Mouse (Mus musculus) liver, embryonic 18 days (tissue): ENCODE results near the gene Col4a6. TPM values are rescaled to one million over a fixed set of nuclear protein-coding genes. Genes with fewer than 3 reads are reported as not detected.

Source experiments
- polyA plus RNA-seq: library from polyadenylated mRNA; depleted of rRNA; stranded (reverse); fragments of >200 nt; gene quantifications from 2 replicates; pipeline ENCODE4 v1.2.3, GENCODE M21; 2012; rRNA removed

Col4a6 gene
- 0.08 and 0.10 TPM in 2 replicates for polyA plus RNA-seq

DNA sequence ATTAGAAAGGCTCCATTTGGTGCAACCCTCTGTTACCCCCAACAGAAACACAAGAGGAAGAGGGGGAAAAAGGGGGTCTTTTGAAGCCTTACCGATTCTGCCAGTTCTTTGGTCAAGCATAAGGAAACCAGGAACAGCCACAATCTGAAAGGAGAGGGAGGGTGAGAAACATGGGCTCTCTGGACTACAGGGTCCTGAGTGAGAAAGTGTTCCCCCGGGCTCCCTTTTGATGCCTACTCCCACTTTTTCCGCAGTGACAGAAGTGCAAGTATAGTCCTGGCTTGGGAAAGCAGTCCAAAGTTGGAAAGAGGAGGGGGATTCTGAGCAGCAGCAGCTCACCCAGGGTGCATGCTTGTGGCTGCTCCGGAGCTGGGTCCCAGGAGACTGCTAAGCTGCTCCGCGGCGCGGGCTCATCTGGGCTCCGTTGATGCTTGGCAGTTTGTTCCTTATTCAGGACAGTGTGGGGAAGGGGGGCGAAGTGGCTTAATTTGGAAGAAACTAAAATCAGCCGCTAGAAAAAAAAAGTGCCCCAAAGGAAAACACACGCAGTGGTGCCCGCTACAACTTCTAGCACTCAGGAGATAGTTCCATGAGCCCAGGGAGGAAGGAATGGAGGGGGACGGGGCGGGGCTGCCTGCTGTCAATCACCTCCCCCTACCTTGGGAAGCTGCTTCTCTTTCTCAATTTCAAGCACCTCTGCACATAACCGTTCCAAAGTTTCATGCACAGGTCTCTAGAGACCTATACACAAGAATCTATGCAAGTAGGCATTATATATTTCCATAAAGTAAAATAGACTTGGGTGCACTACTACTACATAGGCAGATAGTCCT lies at the start of gene Col4a6:
Col4a6 (minus strand) TSS at position 607 of the 833 bp plus-strand sequence.

DNA sequence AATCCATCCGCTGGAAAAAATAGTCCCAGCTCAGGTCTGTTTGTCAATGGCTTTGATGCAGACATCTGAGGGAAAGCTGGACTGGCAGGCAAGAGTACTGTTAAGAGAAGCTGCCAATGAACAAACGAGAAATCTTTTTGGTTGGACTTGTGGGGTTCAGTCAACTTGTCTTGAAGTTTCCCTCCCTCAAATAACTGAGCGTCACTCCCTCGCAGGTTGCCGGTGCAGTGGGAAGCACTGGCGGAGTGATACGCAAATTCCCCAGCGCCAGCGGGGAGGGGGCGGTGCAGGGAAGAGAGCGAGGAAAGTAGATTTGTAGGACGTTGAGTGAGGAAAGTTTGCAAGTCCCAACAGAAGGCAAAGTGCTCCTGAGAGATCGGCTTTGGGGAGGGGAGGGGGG lies 1.2 kb upstream of the Col4a6 start, which contains the start of gene Col4a5:
Col4a5 (plus strand) TSS at position 276 of the 400 bp plus-strand sequence.

Other genes starting within 250 kb of the Col4a6 start
- 0.65 and 0.73 TPM in 2 replicates for gene Col4a5, start 1.3 kb upstream of the Col4a6 start, polyA plus RNA-seq